ENCODE assay signal across 23 mouse cellular contexts in the genomic region with DNA sequence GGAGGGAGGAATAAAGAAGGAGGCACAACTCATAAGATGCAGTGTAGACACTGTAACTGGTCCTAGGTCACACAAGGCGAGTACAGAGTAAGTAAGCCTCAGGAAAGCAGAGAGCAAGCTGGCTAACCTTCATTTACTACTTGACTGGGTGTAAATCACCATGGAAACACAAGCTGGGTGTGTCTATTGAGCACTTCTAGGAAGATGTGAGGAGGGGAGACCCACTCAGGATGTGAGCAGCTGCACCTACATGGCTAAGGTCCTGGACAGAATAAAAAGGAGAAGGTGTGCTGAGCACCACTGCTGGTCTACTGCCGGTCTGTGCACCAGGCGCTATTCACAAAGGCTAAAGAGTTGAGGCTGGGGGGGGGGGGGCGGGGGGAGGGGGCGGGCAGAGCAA. TPM values are rescaled to one million over a fixed set of nuclear protein-coding genes. Genes with fewer than 3 reads are reported as not detected.
DNase-seq lines count a peak whose midpoint lies in the region; ATAC-seq and TF ChIP-seq lines count a peak whose summit lies in the region.
"Had no signal": no experiment of that assay in that cellular context is flagged by ENCODE, and none has a peak within 500 bp of the region (broad histone marks: within the 10 kb centered on the region; RNA-seq: fewer than 3 reads in every experiment).

No protein-coding gene starts in this region.

- H3K9ac ChIP-seq in forebrain, embryonic 16.5 days (replicated peaks; ENCODE audit: low read depth, low read length) = no peak overlapping the region
- H3K9ac ChIP-seq in midbrain, postnatal 0 days (replicated peaks; ENCODE audit: low read length, poor library complexity, severe bottlenecking) = no peak overlapping the region
- no peak overlapping the region for H3K9ac ChIP-seq in midbrain, embryonic 15.5 days
- no peak overlapping the region for H3K9ac ChIP-seq in heart, adult 2 months (ENCODE audit: low read depth, low read length)
- H3K9ac ChIP-seq: heart, embryonic 12.5 days; hindbrain, embryonic 12.5 days; liver, embryonic 13.5 days; lung, embryonic 14.5 days; neural tube, embryonic 12.5 days had no signal

- no peaks in the 10 kb centered on the region for H3K27me3 ChIP-seq in forebrain, embryonic 16.5 days (replicated peaks; ENCODE audit: control insufficient read depth, insufficient read depth, low read length)
- no peaks in the 10 kb centered on the region for H3K27me3 ChIP-seq in forebrain, embryonic 10.5 days (ENCODE audit: poor library complexity, severe bottlenecking)
- no peaks in the 10 kb centered on the region for H3K27me3 ChIP-seq in midbrain, postnatal 0 days (ENCODE audit: insufficient read depth, low read length)
- no peaks in the 10 kb centered on the region for H3K27me3 ChIP-seq in midbrain, embryonic 15.5 days (replicated peaks)
- no peaks in the 10 kb centered on the region for H3K27me3 ChIP-seq in heart, adult 2 months (ENCODE audit: control insufficient read depth, insufficient read depth, low read length)
- H3K27me3 ChIP-seq: heart, embryonic 12.5 days; hindbrain, embryonic 12.5 days; liver, embryonic 13.5 days; neural tube, embryonic 12.5 days had no signal

- no peak overlapping the region for H3K4me3 ChIP-seq in forebrain, embryonic 16.5 days (replicated peaks; ENCODE audit: low read length)
- H3K4me3 ChIP-seq in forebrain, embryonic 10.5 days = no peak overlapping the region
- no peak overlapping the region for H3K4me3 ChIP-seq in midbrain, postnatal 0 days (ENCODE audit: low read depth, low read length)
- H3K4me3 ChIP-seq in midbrain, embryonic 15.5 days = no peak overlapping the region
- H3K4me3 ChIP-seq in heart, adult 2 months = no peak overlapping the region
- H3K4me3 ChIP-seq: embryonic facial prominence, embryonic 10.5 days; heart, embryonic 12.5 days; hindbrain, embryonic 12.5 days; left cerebral cortex, adult 2 months; liver, embryonic 13.5 days; neural tube, embryonic 12.5 days had no signal

- ATAC-seq in forebrain, embryonic 16.5 days = peak; percentile 36; the same call in 1 of the 2 replicates
- ATAC-seq in midbrain, postnatal 0 days (ENCODE audit: low FRiP score) = 0 out of 2 replicates have a peak, but pooled peaks have one; percentile 13
- no peak for ATAC-seq in midbrain, embryonic 15.5 days (replicated peaks)
- no peak for ATAC-seq in erythroid progenitor cell, adult 5-6 weeks (replicated peaks; ENCODE audit: low FRiP score, poor library complexity, severe bottlenecking)
- ATAC-seq: inflammation-experienced regulatory T-cells, adult 6 months had no signal

- H3K4me2 ChIP-seq in forebrain, embryonic 16.5 days (ENCODE audit: low read length) = no peak overlapping the region
- H3K4me2 ChIP-seq in midbrain, postnatal 0 days (ENCODE audit: low read depth, low read length, poor library complexity, severe bottlenecking) = no peak overlapping the region
- no peak overlapping the region for H3K4me2 ChIP-seq in midbrain, embryonic 15.5 days
- H3K4me2 ChIP-seq: heart, embryonic 12.5 days; hindbrain, embryonic 12.5 days; liver, embryonic 13.5 days; lung, embryonic 14.5 days; neural tube, embryonic 12.5 days had no signal

- 11% methylated on average over 4 of the region's 5 CpGs for WGBS in forebrain, embryonic 16.5 days
- 11% methylated on average over 5 of the region's 5 CpGs for WGBS in forebrain, embryonic 10.5 days
- WGBS in midbrain, postnatal 0 days = 21% methylated on average over 3 of the region's 5 CpGs
- WGBS in midbrain, embryonic 15.5 days = 5% methylated on average over 5 of the region's 5 CpGs
- WGBS in heart, adult 2 months = 48% methylated on average over 3 of the region's 5 CpGs

- no peaks in the 10 kb centered on the region for H3K4me1 ChIP-seq in forebrain, embryonic 16.5 days (replicated peaks; ENCODE audit: control insufficient read depth, insufficient read depth, low read length)
- peaks cover 17% of the 10 kb centered on the region for H3K4me1 ChIP-seq in forebrain, embryonic 10.5 days
- no peaks in the 10 kb centered on the region for H3K4me1 ChIP-seq in midbrain, postnatal 0 days (ENCODE audit: insufficient read depth, low read length)
- H3K4me1 ChIP-seq in midbrain, embryonic 15.5 days = 0 out of 2 replicates have a peak, but pooled peaks cover 3% of the 10 kb centered on the region
- no peaks in the 10 kb centered on the region; the same call in 1 of the 2 replicates for H3K4me1 ChIP-seq in heart, adult 2 months (ENCODE audit: control insufficient read depth, insufficient read depth, low read length)
- H3K4me1 ChIP-seq: heart, embryonic 12.5 days; liver, embryonic 13.5 days had no signal

- no peak for TF ChIP-seq POLR2A in brain, embryonic 14.5 days (IDR thresholded peaks at IDR 0.05; ENCODE audit: borderline replicate concordance, extremely low read depth, insufficient read depth, insufficient read length, poor library complexity, severe bottlenecking)
- no peak for TF ChIP-seq POLR2A in heart, adult 2 months (IDR thresholded peaks at IDR 0.05; ENCODE audit: insufficient read depth, low read depth, low read length)

- TF ChIP-seq CTCF in midbrain, postnatal 0 days (IDR thresholded peaks at IDR 0.05) = no peak
- TF ChIP-seq CTCF in brain, embryonic 14.5 days (IDR thresholded peaks at IDR 0.05; ENCODE audit: borderline replicate concordance, extremely low read depth, insufficient read depth, insufficient read length) = no peak
- no peak for TF ChIP-seq CTCF in heart, adult 2 months (IDR thresholded peaks at IDR 0.05)

- no peaks in the 10 kb centered on the region for H3K9me3 ChIP-seq in forebrain, embryonic 16.5 days (ENCODE audit: control insufficient read depth, low read length)
- no peaks in the 10 kb centered on the region for H3K9me3 ChIP-seq in forebrain, embryonic 10.5 days
- no peaks in the 10 kb centered on the region for H3K9me3 ChIP-seq in midbrain, postnatal 0 days (ENCODE audit: low read length)
- H3K9me3 ChIP-seq in midbrain, embryonic 15.5 days = no peaks in the 10 kb centered on the region
- H3K9me3 ChIP-seq: embryonic facial prominence, embryonic 10.5 days; heart, embryonic 12.5 days; hindbrain, embryonic 12.5 days; liver, embryonic 13.5 days had no signal

- TF ChIP-seq EP300 in heart, adult 2 months (IDR thresholded peaks at IDR 0.05; ENCODE audit: insufficient read depth, low read depth, low read length) = no peak

- no peak overlapping the region for H3K27ac ChIP-seq in forebrain, embryonic 16.5 days (ENCODE audit: low read length)
- no peak overlapping the region for H3K27ac ChIP-seq in forebrain, embryonic 10.5 days
- no peak overlapping the region for H3K27ac ChIP-seq in midbrain, postnatal 0 days (ENCODE audit: low read depth, low read length)
- no peak overlapping the region for H3K27ac ChIP-seq in midbrain, embryonic 15.5 days
- H3K27ac ChIP-seq in heart, adult 2 months = no peak overlapping the region
- H3K27ac ChIP-seq: embryonic facial prominence, embryonic 10.5 days; hindbrain, embryonic 12.5 days; left cerebral cortex, adult 2 months; liver, embryonic 13.5 days; neural tube, embryonic 12.5 days had no signal

- DNase-seq in forebrain, embryonic 10.5 days (ENCODE audit: extremely low spot score, low spot score) = no peak
- DNase-seq in midbrain, postnatal 0 days (ENCODE audit: low spot score) = no peak
- DNase-seq in brain, embryonic 14.5 days (ENCODE audit: low read depth) = peak; percentile 26
- DNase-seq in heart, adult 2 months = no peak
- DNase-seq: adrenal gland, adult 8-10 months; cerebellum, adult 9-10 months; gastrocnemius, postnatal 10 days; heart, postnatal 10 days; kidney, adult 18-20 months; kidney, postnatal 4 days; layer of hippocampus, adult 9-11 months; liver, embryonic 13.5 days; lung, embryonic 14.5 days; right cerebral cortex, postnatal 14 days had no signal

- no peaks in the 10 kb centered on the region for H3K79me2 ChIP-seq in heart, adult 2 months (replicated peaks; ENCODE audit: control insufficient read depth, insufficient read depth, low read length)

- intact Hi-C loops in heart, adult 2 months (cut with DNase I) = no loop called here

- H3K36me3 ChIP-seq in forebrain, embryonic 16.5 days (ENCODE audit: control insufficient read depth, insufficient read depth) = no peaks in the 10 kb centered on the region
- no peaks in the 10 kb centered on the region for H3K36me3 ChIP-seq in forebrain, embryonic 10.5 days (replicated peaks)
- no peaks in the 10 kb centered on the region for H3K36me3 ChIP-seq in midbrain, postnatal 0 days (ENCODE audit: insufficient read depth, low read length)
- H3K36me3 ChIP-seq in midbrain, embryonic 15.5 days (replicated peaks) = no peaks in the 10 kb centered on the region
- no peaks in the 10 kb centered on the region for H3K36me3 ChIP-seq in heart, adult 2 months (ENCODE audit: control insufficient read depth, insufficient read depth, low read length)
- H3K36me3 ChIP-seq: embryonic facial prominence, embryonic 10.5 days; heart, embryonic 12.5 days; hindbrain, embryonic 12.5 days; liver, embryonic 13.5 days; neural tube, embryonic 12.5 days had no signal

RNA-seq across cellular contexts. Expression of gene Cacna1b, which starts 13.9 kb away (rescaled TPM):
- polyA plus RNA-seq in forebrain, embryonic 16.5 days (2015; fragmentation: Nextera tagmentation; extraction: Ambion mirVana) = 8.7 and 10.1 TPM in 2 replicates
- polyA plus RNA-seq in forebrain, embryonic 10.5 days (2016; fragmentation: Nextera tagmentation; extraction: Ambion mirVana) = 1.7 and 1.8 TPM in 2 replicates
- 97.6 and 108 TPM in 2 replicates for total RNA-seq in midbrain, postnatal 0 days (2014; rRNA removed)
- polyA plus RNA-seq in midbrain, postnatal 0 days (2015; fragmentation: Nextera tagmentation; extraction: Ambion mirVana) = 9.2 and 13.3 TPM in 2 replicates
- 17.0 and 18.4 TPM in 2 replicates for polyA plus RNA-seq in midbrain, embryonic 15.5 days (2015; fragmentation: Nextera tagmentation; extraction: Ambion mirVana)
- 80.2 and 100 TPM in 2 replicates for polyA plus RNA-seq in brain, embryonic 14.5 days (2012; rRNA removed)
- under 0.01 TPM in 1 of 2 replicates, not detected in the other for total RNA-seq in erythroid progenitor cell, adult 5-6 weeks (2015; ENCODE audit: low replicate concordance)
- total RNA-seq in erythroid progenitor cell, adult 5-6 weeks (2017; ENCODE audit: low replicate concordance) = 0.26 TPM in 1 of 2 replicates, not detected in the other
- total RNA-seq in heart, adult 2 months (2021) = under 1 TPM; 0.05 to 0.09 TPM
- 0.12 and 0.25 TPM in 2 replicates for polyA plus RNA-seq in heart, adult 2 months (2012; rRNA removed)

Comparison
In these comparisons a context has a peak if more than half of its experiments do, and no peak if none do; other contexts are left out.
1. ATAC-seq: peak in forebrain, embryonic 16.5 days (single experiment) and midbrain, postnatal 0 days (single experiment); none in midbrain, embryonic 15.5 days (single experiment) and erythroid progenitor cell, adult 5-6 weeks (single experiment).